Mouse (Mus musculus): ENCODE measurements at regions not wholly inside any gene's neighbourhood (a gene's known extent, or its start where the extent isn't known, plus 50 kb on each side); places are given as distances from the start of the nearest gene placed in this dataset.

- no peak overlapping the region for H3K27ac ChIP-seq (ENCODE audit: low read depth)
- TF ChIP-seq EP300 (IDR thresholded peaks at IDR 0.05; ENCODE audit: low read depth) (no peak), CTCF (IDR thresholded peaks at IDR 0.05; ENCODE audit: low read depth) (no peak)
- no peaks in the 10 kb centered on the region for H3K9me3 ChIP-seq (ENCODE audit: low read length)
- no peaks in the 10 kb centered on the region for H3K4me1 ChIP-seq (ENCODE audit: insufficient read depth)
- 36% methylated on average over 13 of the region's 13 CpGs for WGBS (ENCODE audit: insufficient replicate concordance)
- DNase-seq = no peak
- H3K36me3 ChIP-seq (replicated peaks; ENCODE audit: insufficient read depth, low read length) = no peaks in the 10 kb centered on the region
- no peak overlapping the region for H3K4me2 ChIP-seq (ENCODE audit: low read depth, low read length)
- no peak for ATAC-seq
- H3K27me3 ChIP-seq (ENCODE audit: insufficient read depth, low read length) = no peaks in the 10 kb centered on the region
- H3K4me3 ChIP-seq (ENCODE audit: low read depth, low read length) = no peak overlapping the region
- no peak overlapping the region for H3K9ac ChIP-seq (replicated peaks)
These were observed 53.0 kb downstream of the Hoxa1 start for GRCm38 (mm10) chr6:52105031-52105593.

GRCm38 (mm10) chr6:52104141-52104540 is 54.0 kb downstream of the Hoxa1 start:
- no peaks in the 10 kb centered on the region for H3K9me3 ChIP-seq (ENCODE audit: low read length)

GRCm38 (mm10) chr6:52103661-52104060 is 54.5 kb downstream of the Hoxa1 start:
- WGBS (ENCODE audit: insufficient replicate concordance) = 84% methylated on average over 7 of the region's 7 CpGs

More at GRCm38 (mm10) chr6:52104141-52104540, 54.0 kb downstream of the Hoxa1 start:
- H3K4me2 ChIP-seq (ENCODE audit: low read depth, low read length) = no peak overlapping the region
- H3K9ac ChIP-seq (replicated peaks) = no peak overlapping the region
- no peak for DNase-seq
- H3K27ac ChIP-seq (ENCODE audit: low read depth) = no peak overlapping the region
- TF ChIP-seq CTCF (IDR thresholded peaks at IDR 0.05; ENCODE audit: low read depth) (no peak), EP300 (IDR thresholded peaks at IDR 0.05; ENCODE audit: low read depth) (no peak)
- H3K4me3 ChIP-seq (ENCODE audit: low read depth, low read length) = no peak overlapping the region
- no peak for ATAC-seq
- H3K27me3 ChIP-seq (ENCODE audit: insufficient read depth, low read length) = no peaks in the 10 kb centered on the region
- no peaks in the 10 kb centered on the region for H3K36me3 ChIP-seq (replicated peaks; ENCODE audit: insufficient read depth, low read length)
- 85% methylated on average over 11 of the region's 11 CpGs for WGBS (ENCODE audit: insufficient replicate concordance)
- no peaks in the 10 kb centered on the region for H3K4me1 ChIP-seq (ENCODE audit: insufficient read depth)

GRCm38 (mm10) chr6:52102699-52103098 is 55.4 kb downstream of the Hoxa1 start:
- Histone ChIP-seq H3K27me3 (ENCODE audit: insufficient read depth, low read length) (no peaks in the 10 kb centered on the region), H3K27ac (ENCODE audit: low read depth) (no peak overlapping the region), H3K9me3 (ENCODE audit: low read length) (no peaks in the 10 kb centered on the region), H3K4me2 (ENCODE audit: low read depth, low read length) (no peak overlapping the region), H3K9ac (replicated peaks) (no peak overlapping the region), H3K4me3 (ENCODE audit: low read depth, low read length) (no peak overlapping the region), H3K36me3 (replicated peaks; ENCODE audit: insufficient read depth, low read length) (no peaks in the 10 kb centered on the region), H3K4me1 (ENCODE audit: insufficient read depth) (no peaks in the 10 kb centered on the region)
- DNase-seq (no peak), ATAC-seq (no peak)
- 57% methylated on average over 8 of the region's 8 CpGs for WGBS (ENCODE audit: insufficient replicate concordance)
- TF ChIP-seq EP300 (IDR thresholded peaks at IDR 0.05; ENCODE audit: low read depth) (no peak), CTCF (IDR thresholded peaks at IDR 0.05; ENCODE audit: low read depth) (no peak)

More at GRCm38 (mm10) chr6:52103661-52104060, 54.5 kb downstream of the Hoxa1 start:
- no peaks in the 10 kb centered on the region for H3K9me3 ChIP-seq (ENCODE audit: low read length)
- no peaks in the 10 kb centered on the region for H3K4me1 ChIP-seq (ENCODE audit: insufficient read depth)
- no peak overlapping the region for H3K4me2 ChIP-seq (ENCODE audit: low read depth, low read length)
- H3K9ac ChIP-seq (replicated peaks) = no peak overlapping the region
- no peak overlapping the region for H3K4me3 ChIP-seq (ENCODE audit: low read depth, low read length)
- TF ChIP-seq EP300 (IDR thresholded peaks at IDR 0.05; ENCODE audit: low read depth) = no peak
- TF ChIP-seq CTCF (IDR thresholded peaks at IDR 0.05; ENCODE audit: low read depth) = no peak
- no peak overlapping the region for H3K27ac ChIP-seq (ENCODE audit: low read depth)
- DNase-seq (no peak), ATAC-seq (no peak)
- H3K27me3 ChIP-seq (ENCODE audit: insufficient read depth, low read length) = no peaks in the 10 kb centered on the region
- H3K36me3 ChIP-seq (replicated peaks; ENCODE audit: insufficient read depth, low read length) = no peaks in the 10 kb centered on the region

GRCm38 (mm10) chr6:52102179-52102578 is 55.9 kb downstream of the Hoxa1 start:
- TF ChIP-seq EP300 (IDR thresholded peaks at IDR 0.05; ENCODE audit: low read depth) (no peak), CTCF (IDR thresholded peaks at IDR 0.05; ENCODE audit: low read depth) (no peak)
- Histone ChIP-seq H3K4me3 (ENCODE audit: low read depth, low read length) (no peak overlapping the region), H3K36me3 (replicated peaks; ENCODE audit: insufficient read depth, low read length) (no peaks in the 10 kb centered on the region), H3K4me1 (ENCODE audit: insufficient read depth) (no peaks in the 10 kb centered on the region), H3K4me2 (ENCODE audit: low read depth, low read length) (no peak overlapping the region), H3K27me3 (ENCODE audit: insufficient read depth, low read length) (no peaks in the 10 kb centered on the region), H3K9ac (replicated peaks) (no peak overlapping the region), H3K27ac (ENCODE audit: low read depth) (no peak overlapping the region), H3K9me3 (ENCODE audit: low read length) (no peaks in the 10 kb centered on the region)
- ATAC-seq (no peak), DNase-seq (peak; percentile 49)
- WGBS (ENCODE audit: insufficient replicate concordance) = 34% methylated on average over 8 of the region's 8 CpGs

- Histone ChIP-seq H3K4me3 (ENCODE audit: low read depth, low read length) (no peak overlapping the region), H3K36me3 (replicated peaks; ENCODE audit: insufficient read depth, low read length) (no peaks in the 10 kb centered on the region), H3K9ac (replicated peaks) (no peak overlapping the region), H3K9me3 (ENCODE audit: low read length) (no peaks in the 10 kb centered on the region), H3K27me3 (ENCODE audit: insufficient read depth, low read length) (no peaks in the 10 kb centered on the region), H3K4me2 (ENCODE audit: low read depth, low read length) (no peak overlapping the region), H3K27ac (ENCODE audit: low read depth) (no peak overlapping the region), H3K4me1 (ENCODE audit: insufficient read depth) (no peaks in the 10 kb centered on the region)
- ATAC-seq = no peak
- no peak for TF ChIP-seq EP300 (IDR thresholded peaks at IDR 0.05; ENCODE audit: low read depth)
- TF ChIP-seq CTCF (IDR thresholded peaks at IDR 0.05; ENCODE audit: low read depth) = no peak
- DNase-seq = no peak
- 56% methylated on average over 6 of the region's 6 CpGs for WGBS (ENCODE audit: insufficient replicate concordance)
These were observed 56.9 kb downstream of the Hoxa1 start for GRCm38 (mm10) chr6:52101209-52101608.

- DNase-seq = no peak
- Histone ChIP-seq H3K4me3 (ENCODE audit: low read depth, low read length) (no peak overlapping the region), H3K27ac (ENCODE audit: low read depth) (no peak overlapping the region), H3K9ac (replicated peaks) (no peak overlapping the region), H3K36me3 (replicated peaks; ENCODE audit: insufficient read depth, low read length) (no peaks in the 10 kb centered on the region), H3K9me3 (ENCODE audit: low read length) (no peaks in the 10 kb centered on the region), H3K4me1 (ENCODE audit: insufficient read depth) (no peaks in the 10 kb centered on the region), H3K4me2 (ENCODE audit: low read depth, low read length) (no peak overlapping the region), H3K27me3 (ENCODE audit: insufficient read depth, low read length) (no peaks in the 10 kb centered on the region)
- 79% methylated on average over 7 of the region's 7 CpGs for WGBS (ENCODE audit: insufficient replicate concordance)
- TF ChIP-seq EP300 (IDR thresholded peaks at IDR 0.05; ENCODE audit: low read depth) (no peak), CTCF (IDR thresholded peaks at IDR 0.05; ENCODE audit: low read depth) (no peak)
- no peak for ATAC-seq
These were observed 59.3 kb downstream of the Hoxa1 start for GRCm38 (mm10) chr6:52098851-52099250.

All from liver, postnatal 0 days (tissue).